Mouse (Mus musculus) myocyte (in vitro differentiated cells): ENCODE results near the gene Fbxo10. TPM values are rescaled to one million over a fixed set of nuclear protein-coding genes. Genes with fewer than 3 reads are reported as not detected.

Experiments
- H3K27me3 ChIP-seq: one replicate; pipeline ENCODE4 v1.6.1; 2011; ENCODE audit not compliant: control insufficient read depth, insufficient read depth, insufficient read length
- H3K36me3 ChIP-seq: one replicate; pipeline ENCODE4 v1.6.1; 2011; ENCODE audit not compliant: control insufficient read depth, insufficient read depth
- H3K4me2 ChIP-seq: one replicate; pipeline ENCODE4 v1.6.1; 2011; ENCODE audit warnings: low read depth, control low read depth
- H3K4me3 ChIP-seq: one replicate; pipeline ENCODE4 v1.5.1; 2011; ENCODE audit warnings: mild to moderate bottlenecking, control low read depth, moderate library complexity
- H3K79me2 ChIP-seq: one replicate; pipeline ENCODE4 v1.6.1; 2011; ENCODE audit not compliant: control insufficient read depth, insufficient read depth
- H3ac ChIP-seq: one replicate; pipeline ENCODE4 v1.6.1; 2011; ENCODE audit not compliant: control insufficient read depth, insufficient read length
- CEBPB ChIP-seq: IDR thresholded peaks from 2 replicates; pipeline ENCODE4 v1.6.1; 2011; ENCODE audit warnings: mild to moderate bottlenecking, moderate library complexity; ENCODE audit not compliant: poor library complexity, insufficient read depth, severe bottlenecking
- E2F4 ChIP-seq: IDR thresholded peaks from one replicate; pipeline ENCODE4 v1.6.1; 2011; ENCODE audit warnings: mild to moderate bottlenecking, control low read depth, moderate library complexity; ENCODE audit not compliant: insufficient read depth
- MAX ChIP-seq: IDR thresholded peaks from one replicate; pipeline ENCODE4 v1.6.1; 2011; ENCODE audit warnings: low read depth, mild to moderate bottlenecking, control low read depth
- MYOD1 ChIP-seq, 3 experiments: IDR thresholded peaks; one replicate each; pipeline ENCODE4 v1.6.1; 2011; ENCODE audit warnings: control low read depth in 2 of 3, low read depth in 2 of 3, mild to moderate bottlenecking in 2 of 3, moderate library complexity in 1 of 3; ENCODE audit not compliant: insufficient read length in 2 of 3, control insufficient read depth in 1 of 3
- MYOG ChIP-seq, 3 experiments: IDR thresholded peaks; one replicate each; pipeline ENCODE4 v1.6.1; 2011; ENCODE audit warnings: control low read depth in 2 of 3, low read depth in 2 of 3, mild to moderate bottlenecking in 2 of 3; ENCODE audit not compliant: insufficient read length in 2 of 3, control insufficient read depth in 1 of 3, insufficient read depth in 1 of 3
- POLR2A ChIP-seq: IDR thresholded peaks from one replicate; pipeline ENCODE4 v1.6.1; 2011; ENCODE audit warnings: low read depth, mild to moderate bottlenecking, control low read depth, moderate library complexity; ENCODE audit not compliant: insufficient read length
- POLR2AphosphoS2 ChIP-seq: IDR thresholded peaks from one replicate; pipeline ENCODE4 v1.6.1; 2011; ENCODE audit warnings: low read depth, control low read depth; ENCODE audit not compliant: insufficient read length
- REST ChIP-seq: IDR thresholded peaks from one replicate; pipeline ENCODE4 v1.6.1; 2011; ENCODE audit warnings: mild to moderate bottlenecking, control low read depth, moderate library complexity; ENCODE audit not compliant: insufficient read depth, insufficient read length
- SRF ChIP-seq: IDR thresholded peaks from one replicate; pipeline ENCODE4 v1.6.1; 2011; ENCODE audit warnings: low read depth; ENCODE audit not compliant: control insufficient read depth, insufficient read length
- TCF12 ChIP-seq: IDR thresholded peaks from one replicate; pipeline ENCODE4 v1.6.1; 2011; ENCODE audit warnings: mild to moderate bottlenecking, control low read depth; ENCODE audit not compliant: poor library complexity, insufficient read depth, severe bottlenecking
- TCF3 ChIP-seq: IDR thresholded peaks from one replicate; pipeline ENCODE4 v1.6.1; 2011; ENCODE audit warnings: low read depth, control low read depth; ENCODE audit not compliant: insufficient read length
- USF1 ChIP-seq: IDR thresholded peaks from one replicate; pipeline ENCODE4 v1.6.1; 2011; ENCODE audit warnings: low read depth, mild to moderate bottlenecking, control low read depth, moderate library complexity
- polyA plus RNA-seq: library from polyadenylated mRNA; unstranded; fragments of >200 nt; fragmentation: generic; extraction: Trizol; gene quantifications from one replicate; pipeline ENCODE4 v1.2.1, GENCODE M21; 2012; ENCODE audit warnings: missing spikeins

Gene Fbxo10
- polyA plus RNA-seq, 1 experiment, result 7.8 TPM

GRCm38 (mm10) chr4:45011581-45012104 lies 72.8 kb downstream of the Fbxo10 start:
- Histone ChIP-seq H3ac (peak overlapping the region; percentile 31), H3K27me3 (no peaks in the 10 kb centered on the region), H3K36me3 (no peaks in the 10 kb centered on the region), H3K79me2 (peaks cover 20% of the 10 kb centered on the region), H3K4me3 (peak overlapping the region; percentile 55), H3K4me2 (peak overlapping the region; percentile 80)
- no peak for TF ChIP-seq POLR2AphosphoS2
- peak; percentile 32 for TF ChIP-seq POLR2A

- Histone ChIP-seq H3K36me3 (no peaks in the 10 kb centered on the region), H3K4me3 (peak overlapping the region; percentile 55), H3K27me3 (no peaks in the 10 kb centered on the region), H3K4me2 (peak overlapping the region; percentile 80), H3K79me2 (peaks cover 25% of the 10 kb centered on the region), H3ac (peak overlapping the region; percentile 31)
- TF ChIP-seq TCF3 (no peak), SRF (no peak), TCF12 (no peak), USF1 (no peak), MYOG (IDR thresholded peaks at IDR 0.05; ENCODE audit: control insufficient read depth in 1 of 3, insufficient read depth in 1 of 3, insufficient read length in 2 of 3, low read depth in 2 of 3) (no peak), REST (no peak), POLR2A (no peak), CEBPB (no peak), E2F4 (no peak), MYOD1 (IDR thresholded peaks at IDR 0.05; ENCODE audit: control insufficient read depth in 1 of 3, insufficient read length in 2 of 3, low read depth in 2 of 3) (no peak), MAX (no peak), POLR2AphosphoS2 (no peak)
Measured at GRCm38 (mm10) chr4:45010806-45011415, 73.5 kb downstream of the Fbxo10 start.

DNA sequence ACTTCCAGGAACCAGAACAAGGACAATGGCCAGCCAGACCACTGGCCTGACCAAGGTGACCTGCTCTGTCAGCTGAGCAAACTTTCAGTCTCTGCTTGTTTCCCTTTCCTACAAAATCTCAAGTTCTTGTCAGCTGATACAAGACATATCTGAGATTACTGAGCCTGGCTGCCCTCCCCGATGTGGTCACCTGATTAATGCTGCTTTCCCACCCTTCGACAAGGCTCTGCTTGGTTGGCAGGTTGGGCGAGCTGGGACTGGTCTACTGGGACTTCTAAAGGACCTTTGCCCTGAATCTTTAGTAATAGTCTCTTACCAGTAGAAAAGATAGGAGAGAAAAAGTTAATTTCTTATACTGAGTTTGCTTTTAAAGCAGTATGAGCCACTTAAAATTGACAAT lies 79.0 kb downstream of the Fbxo10 start:
- no peak overlapping the region for H3ac ChIP-seq
- H3K79me2 ChIP-seq, result peaks cover 25% of the 10 kb centered on the region
- no peaks in the 10 kb centered on the region for H3K27me3 ChIP-seq
- no peak for TF ChIP-seq POLR2A
- no peak for TF ChIP-seq CEBPB
- H3K4me2 ChIP-seq, result no peak overlapping the region
- no peaks in the 10 kb centered on the region for H3K36me3 ChIP-seq
- no peak overlapping the region for H3K4me3 ChIP-seq

- Histone ChIP-seq H3K27me3 (no peaks in the 10 kb centered on the region), H3K4me3 (no peak overlapping the region), H3K79me2 (peaks cover 3% of the 10 kb centered on the region), H3ac (no peak overlapping the region), H3K36me3 (no peaks in the 10 kb centered on the region), H3K4me2 (no peak overlapping the region)
- no peak for TF ChIP-seq TCF3
Measured at GRCm38 (mm10) chr4:45000001-45000400, 84.4 kb downstream of the Fbxo10 start.

- H3K4me2 ChIP-seq, result no peak overlapping the region
- no peaks in the 10 kb centered on the region for H3K27me3 ChIP-seq
- no peak overlapping the region for H3ac ChIP-seq
- no peaks in the 10 kb centered on the region for H3K79me2 ChIP-seq
- TF ChIP-seq POLR2A, result no peak
- TF ChIP-seq MYOG (IDR thresholded peaks at IDR 0.05; ENCODE audit: control insufficient read depth in 1 of 3, insufficient read depth in 1 of 3, insufficient read length in 2 of 3, low read depth in 2 of 3), result no peak
- TF ChIP-seq POLR2AphosphoS2, result no peak
- TF ChIP-seq REST, result no peak
- no peak for TF ChIP-seq TCF3
- no peak for TF ChIP-seq SRF
- no peak for TF ChIP-seq TCF12
- no peak for TF ChIP-seq CEBPB
- no peak for TF ChIP-seq MYOD1 (IDR thresholded peaks at IDR 0.05; ENCODE audit: control insufficient read depth in 1 of 3, insufficient read length in 2 of 3, low read depth in 2 of 3)
- no peak for TF ChIP-seq MAX
- TF ChIP-seq E2F4, result no peak
- TF ChIP-seq USF1, result no peak
- H3K4me3 ChIP-seq, result no peak overlapping the region
- peaks cover 5% of the 10 kb centered on the region for H3K36me3 ChIP-seq
Measured at GRCm38 (mm10) chr4:44998071-44998470, 86.3 kb downstream of the Fbxo10 start.

GRCm38 (mm10) chr4:44994776-44995175 lies 89.6 kb downstream of the Fbxo10 start:
- Histone ChIP-seq H3K36me3 (peaks cover 13% of the 10 kb centered on the region), H3ac (no peak overlapping the region), H3K4me2 (no peak overlapping the region), H3K27me3 (no peaks in the 10 kb centered on the region), H3K4me3 (no peak overlapping the region), H3K79me2 (no peaks in the 10 kb centered on the region)
- TF ChIP-seq POLR2A, result no peak
- TF ChIP-seq USF1, result no peak
- TF ChIP-seq TCF12, result no peak
- TF ChIP-seq REST, result no peak
- TF ChIP-seq SRF, result no peak
- no peak for TF ChIP-seq CEBPB
- TF ChIP-seq MYOD1 (IDR thresholded peaks at IDR 0.05; ENCODE audit: control insufficient read depth in 1 of 3, insufficient read length in 2 of 3, low read depth in 2 of 3), result no peak
- TF ChIP-seq TCF3, result no peak
- TF ChIP-seq MAX, result no peak
- TF ChIP-seq POLR2AphosphoS2, result no peak
- TF ChIP-seq MYOG (IDR thresholded peaks at IDR 0.05; ENCODE audit: control insufficient read depth in 1 of 3, insufficient read depth in 1 of 3, insufficient read length in 2 of 3, low read depth in 2 of 3), result no peak
- TF ChIP-seq E2F4, result no peak
